Mouse (Mus musculus): ENCODE data around the gene Pafah2. TPM values are rescaled to one million over a fixed set of nuclear protein-coding genes. Genes with fewer than 3 reads are reported as not detected.
A peak's percentile ranks its signal among the peaks of the same experiment; 100 is the strongest.

The Pafah2 gene
- total and polyA plus RNA-seq, 2 experiments from 2014 or later, result 7.2 to 16.3 TPM

- Histone ChIP-seq H3K4me2 (ENCODE audit: low read depth, low read length) (no peak overlapping the region), H3K4me3 (ENCODE audit: low read depth, low read length) (no peak overlapping the region), H3K27ac (ENCODE audit: low read depth) (no peak overlapping the region), H3K9me3 (replicated peaks; ENCODE audit: control insufficient read depth, low read length) (peaks cover 5% of the 10 kb centered on the region; the same call in 1 of the 2 replicates), H3K9ac (replicated peaks; ENCODE audit: low read depth, low read length) (no peak overlapping the region), H3K4me1 (ENCODE audit: control insufficient read depth, insufficient read depth) (no peaks in the 10 kb centered on the region), H3K36me3 (replicated peaks; ENCODE audit: control insufficient read depth, insufficient read depth, low read length) (no peaks in the 10 kb centered on the region), H3K27me3 (ENCODE audit: control insufficient read depth, insufficient read depth, low read length) (no peaks in the 10 kb centered on the region)
- ATAC-seq (ENCODE audit: insufficient read depth, low read depth) (no peak; the same call in 1 of the 2 replicates), DNase-seq (ENCODE audit: low spot score) (peak; percentile 53)
- 12% methylated on average over 5 of the region's 5 CpGs for WGBS
- no peak for TF ChIP-seq EP300 (IDR thresholded peaks at IDR 0.05; ENCODE audit: low read depth)
- TF ChIP-seq CTCF (IDR thresholded peaks at IDR 0.05; ENCODE audit: low read depth), result peak; percentile 80
These were observed 7.7 kb upstream of the Pafah2 start for GRCm38 (mm10) chr4:134388397-134388796.

GRCm38 (mm10) chr4:134391636-134392035 is 4.5 kb upstream of the Pafah2 start:
- ATAC-seq (ENCODE audit: insufficient read depth, low read depth) (no peak), DNase-seq (ENCODE audit: low spot score) (no peak)
- no peak overlapping the region for H3K9ac ChIP-seq (replicated peaks; ENCODE audit: low read depth, low read length)
- H3K4me1 ChIP-seq (ENCODE audit: control insufficient read depth, insufficient read depth), result no peaks in the 10 kb centered on the region
- H3K36me3 ChIP-seq (replicated peaks; ENCODE audit: control insufficient read depth, insufficient read depth, low read length), result no peaks in the 10 kb centered on the region
- H3K27ac ChIP-seq (ENCODE audit: low read depth), result no peak overlapping the region
- H3K4me2 ChIP-seq (ENCODE audit: low read depth, low read length), result no peak overlapping the region
- peaks cover 5% of the 10 kb centered on the region; the same call in 1 of the 2 replicates for H3K9me3 ChIP-seq (replicated peaks; ENCODE audit: control insufficient read depth, low read length)
- WGBS, result 91% methylated on average over 1 of the region's 1 CpGs
- no peak overlapping the region for H3K4me3 ChIP-seq (ENCODE audit: low read depth, low read length)
- TF ChIP-seq CTCF (IDR thresholded peaks at IDR 0.05; ENCODE audit: low read depth) (no peak), EP300 (IDR thresholded peaks at IDR 0.05; ENCODE audit: low read depth) (no peak)
- no peaks in the 10 kb centered on the region for H3K27me3 ChIP-seq (ENCODE audit: control insufficient read depth, insufficient read depth, low read length)

- DNase-seq (ENCODE audit: low spot score), result peak; percentile 53
- Histone ChIP-seq H3K4me2 (ENCODE audit: low read depth, low read length) (no peak overlapping the region), H3K27ac (ENCODE audit: low read depth) (no peak overlapping the region), H3K9me3 (replicated peaks; ENCODE audit: control insufficient read depth, low read length) (peaks cover 5% of the 10 kb centered on the region; the same call in 1 of the 2 replicates), H3K4me3 (ENCODE audit: low read depth, low read length) (no peak overlapping the region), H3K36me3 (replicated peaks; ENCODE audit: control insufficient read depth, insufficient read depth, low read length) (no peaks in the 10 kb centered on the region), H3K27me3 (ENCODE audit: control insufficient read depth, insufficient read depth, low read length) (no peaks in the 10 kb centered on the region), H3K4me1 (ENCODE audit: control insufficient read depth, insufficient read depth) (no peaks in the 10 kb centered on the region), H3K9ac (replicated peaks; ENCODE audit: low read depth, low read length) (no peak overlapping the region)
- no peak for ATAC-seq (ENCODE audit: insufficient read depth, low read depth)
- 18% methylated on average over 8 of the region's 8 CpGs for WGBS
- no peak for TF ChIP-seq CTCF (IDR thresholded peaks at IDR 0.05; ENCODE audit: low read depth)
These were observed 3.5 kb upstream of the Pafah2 start for GRCm38 (mm10) chr4:134392595-134392994.

GRCm38 (mm10) chr4:134393026-134393425 is 3.1 kb upstream of the Pafah2 start:
- H3K4me3 ChIP-seq (ENCODE audit: low read depth, low read length), result no peak overlapping the region
- ATAC-seq (ENCODE audit: insufficient read depth, low read depth) (no peak), DNase-seq (ENCODE audit: low spot score) (no peak)
- peak; percentile 24; the same call in 1 of the 2 replicates for TF ChIP-seq CTCF (IDR thresholded peaks at IDR 0.05; ENCODE audit: low read depth)
- TF ChIP-seq EP300 (IDR thresholded peaks at IDR 0.05; ENCODE audit: low read depth), result no peak
- H3K27ac ChIP-seq (ENCODE audit: low read depth), result no peak overlapping the region
- H3K27me3 ChIP-seq (ENCODE audit: control insufficient read depth, insufficient read depth, low read length), result no peaks in the 10 kb centered on the region
- no peak overlapping the region for H3K9ac ChIP-seq (replicated peaks; ENCODE audit: low read depth, low read length)
- H3K36me3 ChIP-seq (replicated peaks; ENCODE audit: control insufficient read depth, insufficient read depth, low read length), result no peaks in the 10 kb centered on the region
- no peak overlapping the region for H3K4me2 ChIP-seq (ENCODE audit: low read depth, low read length)
- WGBS, result 20% methylated on average over 12 of the region's 12 CpGs
- peaks cover 5% of the 10 kb centered on the region; the same call in 1 of the 2 replicates for H3K9me3 ChIP-seq (replicated peaks; ENCODE audit: control insufficient read depth, low read length)
- H3K4me1 ChIP-seq (ENCODE audit: control insufficient read depth, insufficient read depth), result no peaks in the 10 kb centered on the region

- Histone ChIP-seq H3K27ac (ENCODE audit: low read depth) (no peak overlapping the region), H3K4me1 (ENCODE audit: control insufficient read depth, insufficient read depth) (no peaks in the 10 kb centered on the region)
- no peak for ATAC-seq (ENCODE audit: insufficient read depth, low read depth)
These were observed 978 bp upstream of the Pafah2 start for GRCm38 (mm10) chr4:134395142-134395541.

GRCm38 (mm10) chr4:134397121-134397520 is 1.0 kb downstream of the Pafah2 start:
- Histone ChIP-seq H3K9me3 (replicated peaks; ENCODE audit: control insufficient read depth, low read length) (no peaks in the 10 kb centered on the region), H3K27ac (ENCODE audit: low read depth) (peak overlapping the region; percentile 81), H3K4me3 (ENCODE audit: low read depth, low read length) (peak overlapping the region; percentile 50), H3K27me3 (ENCODE audit: control insufficient read depth, insufficient read depth, low read length) (no peaks in the 10 kb centered on the region), H3K9ac (replicated peaks; ENCODE audit: low read depth, low read length) (peak overlapping the region; percentile 69; the same call in 1 of the 2 replicates), H3K4me2 (ENCODE audit: low read depth, low read length) (peak overlapping the region; percentile 77), H3K4me1 (ENCODE audit: control insufficient read depth, insufficient read depth) (peaks cover 12% of the 10 kb centered on the region), H3K36me3 (replicated peaks; ENCODE audit: control insufficient read depth, insufficient read depth, low read length) (no peaks in the 10 kb centered on the region)
- DNase-seq (ENCODE audit: low spot score), result peak; percentile 81
- peak; percentile 24 for TF ChIP-seq CTCF (IDR thresholded peaks at IDR 0.05; ENCODE audit: low read depth)
- no peak for TF ChIP-seq EP300 (IDR thresholded peaks at IDR 0.05; ENCODE audit: low read depth)
- 2% methylated on average over 7 of the region's 7 CpGs for WGBS
- ATAC-seq (ENCODE audit: insufficient read depth, low read depth), result peak; percentile 34; the same call in 1 of the 2 replicates

More at GRCm38 (mm10) chr4:134395142-134395541, 978 bp upstream of the Pafah2 start:
- 89% methylated on average over 7 of the region's 7 CpGs for WGBS
- H3K27me3 ChIP-seq (ENCODE audit: control insufficient read depth, insufficient read depth, low read length), result no peaks in the 10 kb centered on the region
- no peak for DNase-seq (ENCODE audit: low spot score)
- peaks cover 5% of the 10 kb centered on the region; the same call in 1 of the 2 replicates for H3K9me3 ChIP-seq (replicated peaks; ENCODE audit: control insufficient read depth, low read length)
- no peaks in the 10 kb centered on the region for H3K36me3 ChIP-seq (replicated peaks; ENCODE audit: control insufficient read depth, insufficient read depth, low read length)
- no peak overlapping the region for H3K9ac ChIP-seq (replicated peaks; ENCODE audit: low read depth, low read length)
- H3K4me2 ChIP-seq (ENCODE audit: low read depth, low read length), result no peak overlapping the region
- H3K4me3 ChIP-seq (ENCODE audit: low read depth, low read length), result no peak overlapping the region
- no peak for TF ChIP-seq CTCF (IDR thresholded peaks at IDR 0.05; ENCODE audit: low read depth)
